Mouse (Mus musculus) bone marrow, adult 2 months (tissue): ENCODE data around the gene Pnpla5.

Experiments used
- CTCF ChIP-seq: fragments of 200-500 bp; IDR thresholded peaks from 2 replicates; pipeline ENCODE4 v1.5.1; 2011; ENCODE audit warnings: low read length, control low read depth; ENCODE audit not compliant: control insufficient read depth, insufficient read depth
- POLR2A ChIP-seq: fragments of 200-500 bp; IDR thresholded peaks from 2 replicates; pipeline ENCODE4 v1.6.1; 2011; ENCODE audit warnings: low read depth, mild to moderate bottlenecking, control low read depth, low read length, borderline replicate concordance; ENCODE audit not compliant: control insufficient read depth

DNA sequence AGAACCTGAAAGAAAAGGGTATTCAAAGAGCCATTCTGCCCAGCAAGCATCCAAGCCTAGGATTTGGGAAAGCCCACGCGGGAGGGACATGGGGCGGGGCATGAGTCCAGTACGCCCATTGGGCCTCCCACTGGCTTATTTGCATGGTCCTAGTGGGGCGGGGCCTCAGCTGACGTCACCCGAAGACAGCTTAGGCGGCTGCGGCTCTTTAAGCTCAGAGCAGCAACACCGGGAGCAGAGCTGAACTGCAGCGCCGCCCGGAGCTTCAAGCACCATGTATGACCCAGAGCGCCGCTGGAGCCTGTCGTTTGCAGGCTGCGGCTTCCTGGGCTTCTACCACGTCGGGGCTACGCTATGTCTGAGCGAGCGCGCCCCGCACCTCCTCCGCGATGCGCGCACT lies 44.6 kb upstream of the Pnpla5 start, which contains the start of gene Pnpla3:
- TF ChIP-seq CTCF, result no peak
- TF ChIP-seq POLR2A, result peak; percentile 41; the same call in 1 of the 2 replicates
